Mouse (Mus musculus): ENCODE results near the gene Det1. TPM values are rescaled to one million over a fixed set of nuclear protein-coding genes. Genes with fewer than 3 reads are reported as not detected.

The Det1 gene
- polyA plus RNA-seq, 2 experiments, result 15.6 to 18.6 TPM

- DNase-seq (ENCODE audit: low spot score) (no peak), ATAC-seq (ENCODE audit: low FRiP score, low read depth) (no peak)
- WGBS, result 63% methylated on average over 4 of the region's 4 CpGs
- no peak overlapping the region for H3K9ac ChIP-seq (ENCODE audit: low read depth, low read length, severe bottlenecking)
- no peaks in the 10 kb centered on the region for H3K4me1 ChIP-seq (ENCODE audit: control insufficient read depth, insufficient read depth, low read length)
- H3K36me3 ChIP-seq (ENCODE audit: control insufficient read depth, insufficient read depth, low read length), result no peaks in the 10 kb centered on the region
- H3K4me2 ChIP-seq (replicated peaks; ENCODE audit: low read depth, low read length, severe bottlenecking), result no peak overlapping the region
- no peaks in the 10 kb centered on the region for H3K9me3 ChIP-seq (ENCODE audit: control insufficient read depth, low read length)
- H3K4me3 ChIP-seq (replicated peaks; ENCODE audit: low read length), result no peak overlapping the region
- no peak overlapping the region for H3K27ac ChIP-seq (replicated peaks; ENCODE audit: low read depth, low read length)
- no peak for TF ChIP-seq POLR2A (IDR thresholded peaks at IDR 0.05; ENCODE audit: borderline replicate concordance, extremely low read depth, insufficient read depth, insufficient read length)
- H3K27me3 ChIP-seq (ENCODE audit: control insufficient read depth, insufficient read depth, low read length), result no peaks in the 10 kb centered on the region
These were observed 7.0 kb upstream of the Det1 start for GRCm38 (mm10) chr7:78854051-78854450.

- no peaks in the 10 kb centered on the region for H3K9me3 ChIP-seq (ENCODE audit: control insufficient read depth, low read length)
- H3K36me3 ChIP-seq (ENCODE audit: control insufficient read depth, insufficient read depth, low read length), result peaks cover 31% of the 10 kb centered on the region
- no peaks in the 10 kb centered on the region for H3K27me3 ChIP-seq (ENCODE audit: control insufficient read depth, insufficient read depth, low read length)
- H3K27ac ChIP-seq (replicated peaks; ENCODE audit: low read depth, low read length), result no peak overlapping the region
- WGBS, result 35% methylated on average over 12 of the region's 12 CpGs
- ATAC-seq (ENCODE audit: low FRiP score, low read depth) (no peak), DNase-seq (ENCODE audit: low spot score) (no peak)
- peak overlapping the region; percentile 89 for H3K9ac ChIP-seq (ENCODE audit: low read depth, low read length, severe bottlenecking)
- no peak for TF ChIP-seq POLR2A (IDR thresholded peaks at IDR 0.05; ENCODE audit: borderline replicate concordance, extremely low read depth, insufficient read depth, insufficient read length)
- peak overlapping the region; percentile 60 for H3K4me2 ChIP-seq (replicated peaks; ENCODE audit: low read depth, low read length, severe bottlenecking)
- peak overlapping the region; percentile 87 for H3K4me3 ChIP-seq (replicated peaks; ENCODE audit: low read length)
- H3K4me1 ChIP-seq (ENCODE audit: control insufficient read depth, insufficient read depth, low read length), result peaks cover 7% of the 10 kb centered on the region
These were observed 872 bp downstream of the Det1 start for GRCm38 (mm10) chr7:78846066-78846716.

GRCm38 (mm10) chr7:78841601-78842000 lies 5.5 kb downstream of the Det1 start:
- H3K27ac ChIP-seq (replicated peaks; ENCODE audit: low read depth, low read length), result no peak overlapping the region
- no peak for TF ChIP-seq POLR2A (IDR thresholded peaks at IDR 0.05; ENCODE audit: borderline replicate concordance, extremely low read depth, insufficient read depth, insufficient read length)
- peaks cover 70% of the 10 kb centered on the region for H3K36me3 ChIP-seq (ENCODE audit: control insufficient read depth, insufficient read depth, low read length)
- WGBS, result 83% methylated on average over 5 of the region's 5 CpGs
- no peak overlapping the region for H3K9ac ChIP-seq (ENCODE audit: low read depth, low read length, severe bottlenecking)
- no peaks in the 10 kb centered on the region for H3K27me3 ChIP-seq (ENCODE audit: control insufficient read depth, insufficient read depth, low read length)
- H3K4me3 ChIP-seq (replicated peaks; ENCODE audit: low read length), result no peak overlapping the region
- H3K4me1 ChIP-seq (ENCODE audit: control insufficient read depth, insufficient read depth, low read length), result peaks cover 7% of the 10 kb centered on the region
- no peaks in the 10 kb centered on the region for H3K9me3 ChIP-seq (ENCODE audit: control insufficient read depth, low read length)
- ATAC-seq (ENCODE audit: low FRiP score, low read depth), result no peak
- DNase-seq (ENCODE audit: low spot score), result no peak
- H3K4me2 ChIP-seq (replicated peaks; ENCODE audit: low read depth, low read length, severe bottlenecking), result no peak overlapping the region

GRCm38 (mm10) chr7:78837250-78837649 lies 9.8 kb downstream of the Det1 start:
- ATAC-seq (ENCODE audit: low FRiP score, low read depth) (no peak), DNase-seq (ENCODE audit: low spot score) (no peak)
- Histone ChIP-seq H3K27me3 (ENCODE audit: control insufficient read depth, insufficient read depth, low read length) (no peaks in the 10 kb centered on the region), H3K9me3 (ENCODE audit: control insufficient read depth, low read length) (no peaks in the 10 kb centered on the region), H3K27ac (replicated peaks; ENCODE audit: low read depth, low read length) (no peak overlapping the region), H3K9ac (ENCODE audit: low read depth, low read length, severe bottlenecking) (no peak overlapping the region), H3K36me3 (ENCODE audit: control insufficient read depth, insufficient read depth, low read length) (peaks cover 65% of the 10 kb centered on the region), H3K4me3 (replicated peaks; ENCODE audit: low read length) (no peak overlapping the region), H3K4me1 (ENCODE audit: control insufficient read depth, insufficient read depth, low read length) (no peaks in the 10 kb centered on the region), H3K4me2 (replicated peaks; ENCODE audit: low read depth, low read length, severe bottlenecking) (no peak overlapping the region)
- 83% methylated on average over 4 of the region's 4 CpGs for WGBS
- TF ChIP-seq POLR2A (IDR thresholded peaks at IDR 0.05; ENCODE audit: borderline replicate concordance, extremely low read depth, insufficient read depth, insufficient read length), result no peak

GRCm38 (mm10) chr7:78835656-78836055 lies 11.4 kb downstream of the Det1 start:
- Histone ChIP-seq H3K27ac (replicated peaks; ENCODE audit: low read depth, low read length) (no peak overlapping the region), H3K4me1 (ENCODE audit: control insufficient read depth, insufficient read depth, low read length) (no peaks in the 10 kb centered on the region), H3K9ac (ENCODE audit: low read depth, low read length, severe bottlenecking) (no peak overlapping the region), H3K4me3 (replicated peaks; ENCODE audit: low read length) (no peak overlapping the region), H3K4me2 (replicated peaks; ENCODE audit: low read depth, low read length, severe bottlenecking) (no peak overlapping the region), H3K36me3 (ENCODE audit: control insufficient read depth, insufficient read depth, low read length) (peaks cover 49% of the 10 kb centered on the region), H3K27me3 (ENCODE audit: control insufficient read depth, insufficient read depth, low read length) (no peaks in the 10 kb centered on the region), H3K9me3 (ENCODE audit: control insufficient read depth, low read length) (no peaks in the 10 kb centered on the region)
- TF ChIP-seq POLR2A (IDR thresholded peaks at IDR 0.05; ENCODE audit: borderline replicate concordance, extremely low read depth, insufficient read depth, insufficient read length), result no peak
- ATAC-seq (ENCODE audit: low FRiP score, low read depth) (no peak), DNase-seq (ENCODE audit: low spot score) (no peak)
- WGBS, result 82% methylated on average over 4 of the region's 4 CpGs

All from limb, embryonic 14.5 days (tissue).